ENCODE assay signal across 8 mouse cellular contexts in the genomic region with DNA sequence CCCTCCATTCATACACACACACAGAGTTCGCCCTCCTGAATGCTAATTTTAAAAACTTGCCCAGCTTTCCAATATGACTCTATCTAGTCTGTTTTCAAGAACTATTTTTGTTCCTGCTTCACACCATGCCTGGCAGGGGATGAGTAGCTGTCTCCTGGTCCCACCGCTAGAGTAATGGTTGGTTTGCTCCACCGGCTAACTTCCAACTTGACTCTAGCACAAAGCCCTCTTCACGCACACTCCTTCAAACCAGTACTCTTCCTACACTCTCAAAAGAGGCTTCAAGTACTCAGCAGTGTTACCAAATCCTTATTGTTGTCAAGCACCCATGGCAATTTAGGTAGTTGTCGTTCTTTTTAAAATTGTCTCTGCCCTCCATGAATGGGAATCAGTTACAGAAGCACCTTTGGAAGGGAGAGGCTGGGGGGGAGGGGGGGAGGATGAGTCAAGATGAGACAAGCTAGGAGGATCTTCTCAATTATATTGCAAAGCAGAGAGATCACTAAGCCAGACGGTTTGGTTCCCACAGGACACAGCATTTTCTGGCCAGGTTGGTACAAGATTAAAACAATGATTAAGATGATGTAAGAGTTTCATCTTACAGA. TPM values are rescaled to one million over a fixed set of nuclear protein-coding genes. Genes with fewer than 3 reads are reported as not detected.
DNase-seq lines count a peak whose midpoint lies in the region; ATAC-seq and TF ChIP-seq lines count a peak whose summit lies in the region.

No protein-coding gene starts in this region.

- peak in 1 of 2 experiments; percentile 23 for DNase-seq in layer of hippocampus, adult 2 months (ENCODE audit: low spot score in 2 of 2)
- DNase-seq in layer of hippocampus, adult 9-11 months: no peak
- no peak for DNase-seq in embryonic facial prominence, embryonic 10.5 days (ENCODE audit: low spot score)
- DNase-seq in hindbrain, postnatal 0 days (ENCODE audit: low spot score): no peak
- no peak for DNase-seq in adipocyte (ENCODE audit: low spot score)
- no peak for DNase-seq in testis, postnatal 14 days (ENCODE audit: low spot score)
- no peak for DNase-seq in gastrocnemius, postnatal 14 days

- H3K36me3 ChIP-seq in embryonic facial prominence, embryonic 10.5 days (replicated peaks): no peaks in the 10 kb centered on the region
- no peaks in the 10 kb centered on the region for H3K36me3 ChIP-seq in hindbrain, postnatal 0 days (ENCODE audit: insufficient read depth, low read length)
- no peaks in the 10 kb centered on the region for H3K36me3 ChIP-seq in midbrain, embryonic 15.5 days (replicated peaks)

- H3K27me3 ChIP-seq in embryonic facial prominence, embryonic 10.5 days (replicated peaks; ENCODE audit: low read depth, poor library complexity, severe bottlenecking): peaks cover 55% of the 10 kb centered on the region
- no peaks in the 10 kb centered on the region for H3K27me3 ChIP-seq in hindbrain, postnatal 0 days (ENCODE audit: insufficient read depth, low read length)
- H3K27me3 ChIP-seq in midbrain, embryonic 15.5 days (replicated peaks): no peaks in the 10 kb centered on the region

- intact Hi-C loops in gastrocnemius, postnatal 14 days (cut with DNase I; ENCODE audit: low total_unique reads): loop anchor here (5.0 to 10.0 kb wide), 3 partner anchors 88 to 292 kb away; no protein-coding TSS in a partner anchor

- WGBS in embryonic facial prominence, embryonic 10.5 days: 73% methylated on average over 6 of the region's 6 CpGs
- WGBS in hindbrain, postnatal 0 days: 18% methylated on average over 6 of the region's 6 CpGs
- WGBS in midbrain, embryonic 15.5 days: 10% methylated on average over 6 of the region's 6 CpGs

- TF ChIP-seq CTCF in layer of hippocampus, adult 2 months (conservative IDR thresholded peaks at IDR 0.05): peak; percentile 43
- TF ChIP-seq CTCF in hindbrain, postnatal 0 days (IDR thresholded peaks at IDR 0.05; ENCODE audit: low read depth): no peak

- peak overlapping the region; percentile 49 for H3K4me3 ChIP-seq in layer of hippocampus, adult 2 months
- H3K4me3 ChIP-seq in embryonic facial prominence, embryonic 10.5 days: peak overlapping the region; percentile 85
- peak overlapping the region; percentile 60 for H3K4me3 ChIP-seq in hindbrain, postnatal 0 days (ENCODE audit: low read length)
- H3K4me3 ChIP-seq in midbrain, embryonic 15.5 days: peak overlapping the region; percentile 62

- ATAC-seq in hindbrain, postnatal 0 days: no peak
- ATAC-seq in midbrain, embryonic 15.5 days (replicated peaks): no peak

- peak overlapping the region; percentile 72 for H3K4me2 ChIP-seq in hindbrain, postnatal 0 days (ENCODE audit: low read depth, low read length)
- H3K4me2 ChIP-seq in midbrain, embryonic 15.5 days: peak overlapping the region; percentile 65

- H3K9me3 ChIP-seq in embryonic facial prominence, embryonic 10.5 days: no peaks in the 10 kb centered on the region
- no peaks in the 10 kb centered on the region for H3K9me3 ChIP-seq in hindbrain, postnatal 0 days (ENCODE audit: low read length)
- no peaks in the 10 kb centered on the region for H3K9me3 ChIP-seq in midbrain, embryonic 15.5 days

- H3K4me1 ChIP-seq in embryonic facial prominence, embryonic 10.5 days: peaks cover 44% of the 10 kb centered on the region
- H3K4me1 ChIP-seq in hindbrain, postnatal 0 days (ENCODE audit: insufficient read depth, low read length): peaks cover 23% of the 10 kb centered on the region
- peaks cover 49% of the 10 kb centered on the region for H3K4me1 ChIP-seq in midbrain, embryonic 15.5 days

- H3K27ac ChIP-seq in layer of hippocampus, adult 2 months: peak overlapping the region; percentile 73
- H3K27ac ChIP-seq in embryonic facial prominence, embryonic 10.5 days (replicated peaks): no peak overlapping the region
- peak overlapping the region; percentile 20; the same call in 1 of the 2 replicates for H3K27ac ChIP-seq in hindbrain, postnatal 0 days
- no peak overlapping the region for H3K27ac ChIP-seq in midbrain, embryonic 15.5 days

- peak overlapping the region; percentile 19; the same call in 1 of the 2 replicates for H3K9ac ChIP-seq in hindbrain, postnatal 0 days (replicated peaks; ENCODE audit: low read length)
- H3K9ac ChIP-seq in midbrain, embryonic 15.5 days: peak overlapping the region; percentile 83; the same call in 1 of the 2 replicates

RNA-seq across cellular contexts. Expression of gene Slc22a23, which starts 2.6 kb away (rescaled TPM):
- total RNA-seq in layer of hippocampus, adult 2 months (2021): 10 to 100 TPM; 31.6 to 34.8 TPM
- 2.9 and 3.1 TPM in 2 replicates for polyA plus RNA-seq in embryonic facial prominence, embryonic 10.5 days (2016; fragmentation: Nextera tagmentation; extraction: Ambion mirVana)
- total RNA-seq in hindbrain, postnatal 0 days (2014; rRNA removed): 118 and 136 TPM in 2 replicates
- polyA plus RNA-seq in hindbrain, postnatal 0 days (2015; fragmentation: Nextera tagmentation; extraction: Ambion mirVana): 12.4 and 12.9 TPM in 2 replicates
- 17.5 and 18.1 TPM in 2 replicates for polyA plus RNA-seq in midbrain, embryonic 15.5 days (2015; fragmentation: Nextera tagmentation; extraction: Ambion mirVana)
- 1 to 10 TPM; 7.8 to 9.9 TPM for total RNA-seq in gastrocnemius, postnatal 14 days (2021)

Comparison
In these comparisons a context has a peak if more than half of its experiments do, and no peak if none do; other contexts are left out.
1. H3K27ac ChIP-seq: peak in layer of hippocampus, adult 2 months (single experiment) and hindbrain, postnatal 0 days (single experiment); none in embryonic facial prominence, embryonic 10.5 days (single experiment) and midbrain, embryonic 15.5 days (single experiment).
2. Peak in every context shown above with its lines, with median percentiles within 50 percentile points of each other: H3K4me3 ChIP-seq.